Mouse (Mus musculus) left cerebral cortex, postnatal 14 days (tissue): ENCODE measurements at regions not wholly inside any gene's neighbourhood (a gene's known extent, or its start where the extent isn't known, plus 50 kb on each side); places are given as distances from the start of the nearest gene placed in this dataset.

ENCODE experiments used
- DNase-seq, 2 experiments: peaks; one replicate each; pipeline ENCODE4 v3.0.0; 2021 to 2022; ENCODE audit warnings: low spot score in 2 of 2, mixed read lengths in 1 of 2
- intact Hi-C: fragments of 180-260 bp; cut with DNase I; formaldehyde crosslinking; loops from one replicate; pipeline ENCODE4 v1.15.1; 2025

- intact Hi-C loops, result no loop called here
- no peak for DNase-seq
These were observed 1394.7 kb upstream of the Dsel start for GRCm38 (mm10) chr1:113259421-113259820.

- DNase-seq, result no peak
- intact Hi-C loops, result no loop called here
These were observed 1382.6 kb upstream of the Dsel start for GRCm38 (mm10) chr1:113247325-113247724.

GRCm38 (mm10) chr1:113210095-113210494 lies 1345.4 kb upstream of the Dsel start:
- intact Hi-C loops, result no loop called here
- DNase-seq, result no peak

GRCm38 (mm10) chr1:113204019-113204418 lies 1339.3 kb upstream of the Dsel start:
- intact Hi-C loops, result no loop called here
- no peak for DNase-seq

- no peak for DNase-seq
- intact Hi-C loops, result no loop called here
These were observed 1329.5 kb upstream of the Dsel start for GRCm38 (mm10) chr1:113194116-113194812.

GRCm38 (mm10) chr1:113163173-113163572 lies 1298.5 kb upstream of the Dsel start:
- intact Hi-C loops, result no loop called here
- DNase-seq, result no peak
